Mouse (Mus musculus): ENCODE results near the gene Krtap4-2.

GRCm38 (mm10) chr11:99614796-99615363, 20.0 kb downstream of the Krtap4-2 start, which contains the start of gene Krtap2-4:
- TF ChIP-seq CTCF (IDR thresholded peaks at IDR 0.05; ENCODE audit: control insufficient read depth, insufficient read depth, low read length) (no peak), POLR2A (IDR thresholded peaks at IDR 0.05; ENCODE audit: borderline replicate concordance, control insufficient read depth, low read depth, low read length) (no peak)
